Mouse (Mus musculus): ENCODE results near the gene Fryl. TPM values are rescaled to one million over a fixed set of nuclear protein-coding genes. Genes with fewer than 3 reads are reported as not detected.

The Fryl gene
- polyA plus RNA-seq, 1 experiment from 2014 or later = 45.5 TPM

DNA sequence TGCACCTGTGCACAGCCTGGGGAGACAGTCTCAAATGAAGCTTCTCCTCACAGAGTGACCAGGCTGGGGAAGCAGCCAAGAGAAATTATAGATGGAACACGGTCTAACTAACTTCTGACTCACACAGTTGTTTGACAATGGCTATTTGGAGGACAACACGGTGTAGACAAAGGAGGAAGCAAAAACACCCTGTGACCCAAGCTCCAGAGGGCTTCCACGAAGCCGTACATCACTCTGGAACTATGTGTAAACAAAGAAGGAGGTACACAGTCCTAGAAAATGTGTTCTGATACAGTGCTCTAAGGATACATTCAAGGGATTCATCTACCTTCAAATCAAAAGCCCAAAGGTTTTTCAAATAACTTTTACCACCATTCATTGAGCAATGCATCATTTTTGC, 71.0 kb downstream of the Fryl start:
- no peak overlapping the region for H3K4me2 ChIP-seq
- H3K27ac ChIP-seq = no peak overlapping the region
- no peaks in the 10 kb centered on the region for H3K36me3 ChIP-seq
- H3K9me3 ChIP-seq = no peaks in the 10 kb centered on the region
- no peak overlapping the region for H3K9ac ChIP-seq
- no peaks in the 10 kb centered on the region for H3K27me3 ChIP-seq
- H3K4me3 ChIP-seq = no peak overlapping the region
- WGBS = 79% methylated on average over 4 of the region's 4 CpGs
- ATAC-seq (ENCODE audit: low FRiP score) = no peak
- H3K4me1 ChIP-seq (replicated peaks) = peaks cover 5% of the 10 kb centered on the region; the same call in 1 of the 2 replicates

DNA sequence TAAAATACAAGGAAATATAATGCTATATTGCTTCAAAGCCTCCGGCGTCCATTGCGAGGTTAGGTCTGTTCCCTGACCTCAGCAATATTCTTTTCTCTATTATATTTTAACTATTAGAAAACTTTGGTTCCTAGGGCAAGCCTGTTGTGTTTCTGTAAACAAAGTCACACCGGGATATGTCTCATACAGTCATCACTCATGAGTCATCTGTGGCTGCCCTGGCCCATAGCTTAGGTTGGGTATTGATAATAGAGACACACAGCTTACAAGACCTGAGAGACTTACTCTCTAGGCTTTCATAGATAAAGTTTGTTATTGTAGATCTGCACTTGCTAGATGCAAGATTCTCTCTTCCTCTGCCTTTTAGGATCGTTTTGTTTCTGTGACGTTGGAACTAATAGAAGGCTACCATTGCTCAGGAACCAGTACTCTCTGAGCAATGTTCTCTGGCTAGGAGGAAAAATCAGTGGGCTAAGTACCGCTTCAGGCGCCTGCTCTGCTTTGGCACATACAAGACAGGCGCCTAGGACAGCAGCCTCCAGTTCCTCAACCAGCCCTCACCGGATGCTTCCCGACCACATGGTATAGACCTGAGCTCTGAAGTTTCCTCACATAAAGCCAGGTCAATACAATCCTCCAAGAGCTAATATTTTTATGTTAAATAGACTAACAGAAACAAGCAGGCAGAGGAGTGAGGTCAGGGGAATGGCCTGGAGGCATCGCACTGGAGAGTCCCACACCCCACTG, 73.5 kb downstream of the Fryl start:
- no peak overlapping the region for H3K4me3 ChIP-seq
- H3K9ac ChIP-seq = no peak overlapping the region
- H3K4me2 ChIP-seq = no peak overlapping the region
- H3K9me3 ChIP-seq = no peaks in the 10 kb centered on the region
- 90% methylated on average over 12 of the region's 12 CpGs for WGBS
- H3K4me1 ChIP-seq (replicated peaks) = no peaks in the 10 kb centered on the region
- no peaks in the 10 kb centered on the region for H3K36me3 ChIP-seq
- no peak for ATAC-seq (ENCODE audit: low FRiP score)
- no peaks in the 10 kb centered on the region for H3K27me3 ChIP-seq
- H3K27ac ChIP-seq = no peak overlapping the region

DNA sequence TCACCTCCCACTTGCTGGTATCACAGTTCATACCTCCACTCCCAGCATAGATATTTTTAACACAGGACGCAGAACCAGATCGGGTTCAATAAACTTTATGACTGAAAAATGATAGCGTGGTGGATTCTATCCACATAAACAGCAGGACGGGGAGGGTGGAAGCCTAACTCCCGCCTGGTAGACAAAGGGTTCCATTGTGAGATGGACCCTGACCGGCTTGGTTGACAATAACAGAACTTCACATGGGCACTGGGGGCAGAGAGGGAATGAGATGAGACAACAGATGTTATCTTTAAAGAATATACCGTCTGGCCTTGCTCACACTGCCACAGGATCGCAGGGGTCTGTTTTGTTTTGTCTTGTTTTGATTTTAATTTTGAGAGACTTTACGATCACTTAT, 74.2 kb downstream of the Fryl start:
- ATAC-seq (ENCODE audit: low FRiP score) = no peak
- no peak overlapping the region for H3K4me3 ChIP-seq
- WGBS = 37% methylated on average over 9 of the region's 9 CpGs

DNA sequence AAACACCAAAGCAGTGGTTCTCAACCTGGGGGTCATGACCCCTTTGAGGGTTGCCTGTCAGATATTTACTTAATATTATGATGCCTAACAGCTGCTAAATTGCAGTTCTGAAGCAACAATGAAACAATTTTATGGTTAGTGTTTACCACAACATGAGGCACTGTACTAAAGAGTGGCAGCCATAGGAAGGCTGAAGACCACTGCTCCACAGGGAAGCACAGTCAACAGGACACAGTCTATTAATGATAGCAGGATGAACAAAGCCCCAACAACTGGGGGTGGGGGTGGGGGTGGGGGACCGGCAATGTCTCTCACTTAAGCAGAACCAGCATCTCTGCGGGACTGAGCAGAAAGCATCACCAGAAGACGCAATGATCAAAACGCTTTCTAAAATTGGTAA, 80.1 kb downstream of the Fryl start:
- H3K36me3 ChIP-seq = no peaks in the 10 kb centered on the region
- H3K4me2 ChIP-seq = no peak overlapping the region
- H3K4me3 ChIP-seq = no peak overlapping the region
- no peaks in the 10 kb centered on the region for H3K9me3 ChIP-seq
- H3K27me3 ChIP-seq = no peaks in the 10 kb centered on the region
- WGBS = 42% methylated on average over 4 of the region's 4 CpGs
- H3K27ac ChIP-seq = no peak overlapping the region
- H3K4me1 ChIP-seq (replicated peaks) = peaks cover 25% of the 10 kb centered on the region
- ATAC-seq (ENCODE audit: low FRiP score) = peak; percentile 61; the same call in 1 of the 2 replicates
- H3K9ac ChIP-seq = no peak overlapping the region

More for the DNA sequence above, 74.2 kb downstream of the Fryl start:
- Histone ChIP-seq H3K36me3 (no peaks in the 10 kb centered on the region), H3K9ac (no peak overlapping the region), H3K9me3 (no peaks in the 10 kb centered on the region), H3K4me1 (replicated peaks) (peaks cover 2% of the 10 kb centered on the region; the same call in 1 of the 2 replicates), H3K4me2 (no peak overlapping the region), H3K27ac (no peak overlapping the region), H3K27me3 (no peaks in the 10 kb centered on the region)

DNA sequence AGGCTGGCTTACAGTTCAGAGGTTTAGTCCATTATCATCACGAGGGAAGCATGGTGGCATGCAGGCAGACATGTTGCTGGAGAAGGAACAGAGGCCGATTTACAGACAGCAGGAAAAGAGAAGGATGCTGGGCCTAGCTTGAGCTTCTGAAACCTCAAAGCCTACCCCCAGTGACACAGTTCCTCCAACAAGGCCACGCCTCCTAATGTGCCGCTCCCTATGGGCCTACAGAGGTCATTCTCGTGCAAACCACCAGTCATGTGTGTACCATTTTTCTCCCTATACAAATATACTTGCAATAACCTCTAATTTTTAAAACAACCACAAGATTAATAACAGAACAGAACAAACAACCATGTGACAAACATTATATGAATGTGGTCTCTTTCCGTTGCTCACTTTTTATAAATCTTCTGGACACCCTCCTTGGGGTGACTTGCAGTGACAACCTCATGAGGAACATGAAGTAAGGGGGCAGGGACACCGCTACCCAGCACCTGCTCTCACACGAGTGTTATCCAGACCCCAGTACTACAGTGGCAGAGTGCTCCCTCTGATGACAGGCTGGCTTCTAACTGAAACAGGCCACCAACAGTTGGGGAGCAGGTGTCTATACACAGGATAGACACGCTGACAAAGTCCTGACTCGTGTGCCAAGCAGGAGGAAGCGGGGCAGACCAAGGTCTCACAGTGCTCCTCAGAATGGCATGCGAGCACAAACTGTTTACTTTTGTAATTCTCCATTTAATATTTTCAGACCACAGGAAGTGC, 80.9 kb downstream of the Fryl start:
- ATAC-seq (ENCODE audit: low FRiP score) = peak; percentile 49; the same call in 1 of the 2 replicates

DNA sequence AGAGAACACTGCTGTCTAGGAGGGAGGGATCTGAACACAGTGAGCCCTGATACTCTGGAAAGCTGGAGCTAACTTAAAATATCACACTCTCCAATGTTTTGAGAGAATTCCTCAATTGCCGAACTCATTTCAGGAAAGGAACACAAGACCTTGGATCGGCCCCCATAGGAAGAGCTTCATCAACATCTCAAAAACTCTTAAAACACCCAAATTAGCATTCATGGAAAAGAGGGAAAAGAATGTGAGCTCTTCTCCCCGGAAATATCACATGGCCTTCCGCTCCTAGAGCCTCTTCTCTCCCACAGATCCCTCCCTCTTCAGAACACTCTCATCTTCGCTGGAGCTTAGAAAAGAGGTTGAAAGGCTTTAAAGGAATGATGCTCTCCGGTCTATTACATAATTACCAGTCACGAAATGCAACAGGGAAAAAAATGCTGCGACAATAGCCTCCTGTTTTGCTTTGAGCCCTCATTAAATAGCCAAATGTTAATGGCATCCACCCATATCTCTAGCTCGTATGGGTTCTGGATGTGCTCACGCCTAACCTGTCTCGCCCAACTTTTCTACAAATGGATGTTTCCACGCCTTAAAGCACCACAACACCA, 84.4 kb downstream of the Fryl start:
- ATAC-seq (ENCODE audit: low FRiP score) = no peak
- Histone ChIP-seq H3K9me3 (no peaks in the 10 kb centered on the region), H3K9ac (no peak overlapping the region), H3K27me3 (no peaks in the 10 kb centered on the region), H3K36me3 (no peaks in the 10 kb centered on the region), H3K4me2 (no peak overlapping the region), H3K4me3 (no peak overlapping the region), H3K4me1 (replicated peaks) (peaks cover 59% of the 10 kb centered on the region), H3K27ac (no peak overlapping the region)
- WGBS = 66% methylated on average over 12 of the region's 12 CpGs

More for the DNA sequence above, 80.9 kb downstream of the Fryl start:
- Histone ChIP-seq H3K27me3 (no peaks in the 10 kb centered on the region), H3K4me1 (replicated peaks) (peaks cover 33% of the 10 kb centered on the region), H3K9me3 (no peaks in the 10 kb centered on the region), H3K9ac (no peak overlapping the region), H3K4me3 (no peak overlapping the region), H3K27ac (no peak overlapping the region), H3K36me3 (no peaks in the 10 kb centered on the region), H3K4me2 (no peak overlapping the region)
- 84% methylated on average over 12 of the region's 12 CpGs for WGBS

DNA sequence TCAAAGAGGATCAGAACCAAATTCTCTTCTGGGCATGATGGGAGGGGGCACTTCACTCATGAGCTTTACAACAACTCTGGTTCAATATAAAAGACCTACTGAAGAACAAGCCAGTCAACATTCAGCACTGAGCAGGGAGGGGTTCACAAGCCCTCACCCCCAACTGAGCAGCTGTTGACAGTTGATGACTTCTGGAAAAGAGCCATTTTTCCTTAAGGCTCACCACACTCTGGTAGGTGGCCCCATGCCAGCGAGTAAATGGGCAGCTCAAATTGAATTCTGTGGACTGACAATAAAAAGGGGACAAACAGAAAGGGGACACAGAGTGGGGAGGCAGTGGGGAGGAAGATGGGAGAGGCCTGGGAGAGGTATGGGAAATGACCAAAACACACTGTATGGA, 85.2 kb downstream of the Fryl start:
- Histone ChIP-seq H3K9me3 (no peaks in the 10 kb centered on the region), H3K36me3 (no peaks in the 10 kb centered on the region), H3K4me2 (no peak overlapping the region), H3K4me1 (replicated peaks) (peaks cover 53% of the 10 kb centered on the region), H3K4me3 (no peak overlapping the region), H3K9ac (no peak overlapping the region), H3K27me3 (no peaks in the 10 kb centered on the region), H3K27ac (no peak overlapping the region)
- ATAC-seq (ENCODE audit: low FRiP score) = no peak; the same call in 1 of the 2 replicates
- 14% methylated on average over 1 of the region's 1 CpGs for WGBS

DNA sequence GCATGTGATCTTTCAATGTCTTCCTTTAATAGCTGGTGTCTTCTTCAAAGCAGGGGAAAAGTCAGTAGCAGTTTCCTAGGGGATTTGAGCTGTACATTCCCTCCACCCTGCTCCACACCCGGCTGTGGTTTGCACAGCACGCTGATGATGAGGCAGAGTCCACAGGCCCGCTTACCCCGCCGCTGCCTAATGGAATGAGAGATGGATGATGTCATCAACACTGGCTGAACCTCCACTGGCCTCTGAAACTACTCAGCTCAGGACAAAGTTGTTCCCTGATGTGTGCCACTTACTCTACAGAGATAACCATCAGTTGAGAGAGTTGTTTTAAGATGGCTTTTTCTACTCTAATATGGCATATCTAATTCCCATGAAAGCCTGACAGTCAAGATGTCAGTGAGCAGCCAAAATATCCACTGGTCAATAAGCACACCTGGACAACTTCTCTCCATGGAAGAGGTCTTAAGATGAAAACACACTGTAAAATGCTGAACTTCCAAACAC, 87.6 kb downstream of the Fryl start:
- no peaks in the 10 kb centered on the region for H3K36me3 ChIP-seq
- H3K27me3 ChIP-seq = no peaks in the 10 kb centered on the region
- peak; percentile 60; the same call in 1 of the 2 replicates for ATAC-seq (ENCODE audit: low FRiP score)
- H3K4me3 ChIP-seq = no peak overlapping the region
- peaks cover 54% of the 10 kb centered on the region for H3K4me1 ChIP-seq (replicated peaks)
- H3K27ac ChIP-seq = peak overlapping the region; percentile 67
- no peaks in the 10 kb centered on the region for H3K9me3 ChIP-seq
- peak overlapping the region; percentile 6; the same call in 1 of the 2 replicates for H3K4me2 ChIP-seq
- H3K9ac ChIP-seq = peak overlapping the region; percentile 35; the same call in 1 of the 2 replicates
- 36% methylated on average over 5 of the region's 5 CpGs for WGBS

DNA sequence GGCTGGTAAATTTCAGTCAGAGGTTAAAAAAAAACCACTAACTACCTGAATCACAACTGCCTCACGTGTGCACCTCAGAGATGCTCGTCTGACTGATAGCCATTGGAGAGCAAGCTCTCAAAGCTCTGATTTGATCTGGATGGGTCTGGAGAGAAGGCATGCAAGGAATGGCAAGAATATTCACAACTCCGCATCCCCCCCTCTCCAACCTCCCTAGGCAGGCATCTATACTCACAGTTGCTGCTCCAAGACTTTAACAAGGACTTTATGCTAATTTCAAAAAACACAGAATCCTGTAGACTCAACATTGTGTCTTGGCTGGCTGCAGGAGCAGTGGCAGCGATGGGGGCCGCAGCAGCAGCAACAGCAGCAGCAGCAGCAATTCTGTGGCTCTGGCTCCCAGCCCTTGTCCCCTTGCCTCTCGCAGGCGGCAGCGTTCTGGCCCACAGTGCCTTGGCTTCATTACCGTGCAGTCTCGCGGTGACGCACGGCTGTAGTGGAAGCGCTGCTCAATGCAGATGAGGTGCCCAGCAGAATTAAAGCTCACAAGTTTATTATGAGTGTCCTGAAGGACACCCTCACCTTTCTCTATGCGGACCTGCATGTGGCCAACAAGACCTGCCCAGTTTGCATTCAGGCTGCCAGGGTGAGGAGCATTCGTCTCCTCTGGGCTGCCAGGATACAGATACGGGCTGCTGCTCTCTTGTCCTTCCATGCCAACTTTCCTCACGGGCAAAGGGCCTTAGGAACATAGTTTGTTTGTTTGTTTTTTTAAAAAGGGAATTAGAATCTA, 88.2 kb downstream of the Fryl start:
- peak; percentile 43; the same call in 1 of the 2 replicates for ATAC-seq (ENCODE audit: low FRiP score)
- H3K4me2 ChIP-seq = peak overlapping the region; percentile 6
- WGBS = 56% methylated on average over 18 of the region's 18 CpGs

DNA sequence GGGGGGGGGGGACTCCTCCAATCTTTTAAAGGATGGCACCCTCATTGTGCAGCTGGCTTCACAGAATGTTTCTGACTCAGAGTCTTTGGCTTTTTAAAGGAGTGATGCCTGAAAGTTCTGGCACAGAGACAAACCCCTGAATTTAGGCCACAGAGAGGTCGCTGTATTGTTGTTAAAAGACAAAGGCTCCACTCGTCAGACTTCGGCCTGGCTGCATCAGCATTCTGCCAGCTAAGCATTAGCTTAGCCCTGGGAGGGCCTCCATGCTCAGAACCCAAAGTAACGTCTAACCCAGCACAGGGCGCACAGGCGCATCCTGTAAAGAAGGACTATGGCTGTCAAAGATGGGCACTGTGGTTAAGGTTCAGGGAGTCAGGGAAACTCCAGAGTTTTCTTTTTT, 92.4 kb downstream of the Fryl start:
- H3K9ac ChIP-seq = no peak overlapping the region
- H3K4me1 ChIP-seq (replicated peaks) = peaks cover 41% of the 10 kb centered on the region
- 16% methylated on average over 6 of the region's 6 CpGs for WGBS
- no peaks in the 10 kb centered on the region for H3K9me3 ChIP-seq
- no peak overlapping the region for H3K27ac ChIP-seq
- no peaks in the 10 kb centered on the region for H3K36me3 ChIP-seq
- H3K27me3 ChIP-seq = no peaks in the 10 kb centered on the region
- no peak overlapping the region for H3K4me2 ChIP-seq
- ATAC-seq (ENCODE audit: low FRiP score) = no peak
- H3K4me3 ChIP-seq = no peak overlapping the region

More for the DNA sequence above, 88.2 kb downstream of the Fryl start:
- Histone ChIP-seq H3K27me3 (no peaks in the 10 kb centered on the region), H3K36me3 (no peaks in the 10 kb centered on the region), H3K9ac (0 out of 2 replicates have a peak overlapping the region, but pooled peaks have one; percentile 35), H3K27ac (peak overlapping the region; percentile 67), H3K4me1 (replicated peaks) (peaks cover 56% of the 10 kb centered on the region), H3K9me3 (no peaks in the 10 kb centered on the region), H3K4me3 (no peak overlapping the region)

DNA sequence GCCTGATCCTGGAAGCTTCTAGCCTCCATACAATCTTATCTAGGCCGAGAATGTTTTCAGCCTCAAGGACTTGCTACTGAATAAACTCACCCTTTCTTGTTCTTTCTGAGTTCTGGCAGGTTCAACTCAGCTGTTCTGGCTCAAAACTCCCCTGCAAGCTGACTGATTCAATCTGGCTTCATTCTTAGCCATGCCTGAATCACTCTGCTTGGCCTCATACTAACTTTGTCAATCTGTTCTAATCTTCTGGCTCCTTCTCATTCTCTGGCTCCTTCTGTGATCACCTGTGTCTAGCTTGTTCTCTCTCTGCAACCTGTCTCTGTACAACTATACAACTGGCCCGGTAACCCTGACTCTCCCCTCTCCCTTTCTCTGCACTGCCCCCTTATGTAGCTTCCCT, 93.9 kb downstream of the Fryl start:
- H3K9ac ChIP-seq = no peak overlapping the region
- H3K4me3 ChIP-seq = no peak overlapping the region
- no peaks in the 10 kb centered on the region for H3K9me3 ChIP-seq
- H3K27me3 ChIP-seq = no peaks in the 10 kb centered on the region
- H3K36me3 ChIP-seq = no peaks in the 10 kb centered on the region
- H3K4me1 ChIP-seq (replicated peaks) = peaks cover 27% of the 10 kb centered on the region
- no peak for ATAC-seq (ENCODE audit: low FRiP score)
- no peak overlapping the region for H3K4me2 ChIP-seq
- WGBS = 90% methylated on average over 2 of the region's 2 CpGs
- no peak overlapping the region for H3K27ac ChIP-seq

Measured in hindbrain, embryonic 13.5 days (tissue).